Mouse (Mus musculus) midbrain, postnatal 0 days (tissue): ENCODE measurements around the gene Vps35l. TPM values are rescaled to one million over a fixed set of nuclear protein-coding genes. Genes with fewer than 3 reads are reported as not detected.

Experiments
- ATAC-seq: fragments of 200-750 bp; cut with Nextera tagmentation; 2 replicates; pipeline ENCODE4 v1.8.0; 2017; ENCODE audit warnings: moderate number of reproducible peaks, mild to moderate bottlenecking, moderate TSS enrichment, moderate library complexity; ENCODE audit not compliant: low FRiP score
- DNase-seq: peaks from one replicate; pipeline ENCODE4 v3.0.0-alpha.2; 2015; ENCODE audit warnings: low spot score
- H3K27ac ChIP-seq: fragments of 300-500 bp; sonication (generic); 2 replicates; pipeline ENCODE4 v1.5.1; 2014; ENCODE audit warnings: low read depth, mild to moderate bottlenecking, low read length, mixed read lengths
- H3K27me3 ChIP-seq: fragments of 300-500 bp; sonication (generic); 2 replicates; pipeline ENCODE4 v1.6.1; 2014; ENCODE audit warnings: low read length, control low read depth, mixed read lengths; ENCODE audit not compliant: insufficient read depth
- H3K36me3 ChIP-seq: fragments of 300-500 bp; sonication (generic); 2 replicates; pipeline ENCODE4 v1.6.1; 2014; ENCODE audit warnings: low read length, control low read depth, mixed read lengths; ENCODE audit not compliant: insufficient read depth
- H3K4me1 ChIP-seq: fragments of 300-500 bp; sonication (generic); 2 replicates; pipeline ENCODE4 v1.6.1; 2014; ENCODE audit warnings: mild to moderate bottlenecking, control low read depth, antibody characterized with exemption, low read length, mixed read lengths; ENCODE audit not compliant: insufficient read depth
- H3K4me2 ChIP-seq: fragments of 300-500 bp; sonication (generic); 2 replicates; pipeline ENCODE4 v1.6.1; 2014; ENCODE audit warnings: low read depth, mild to moderate bottlenecking, low read length, mixed read lengths; ENCODE audit not compliant: poor library complexity, severe bottlenecking
- H3K4me3 ChIP-seq: fragments of 300-500 bp; sonication (generic); 2 replicates; pipeline ENCODE4 v1.5.1; 2014; ENCODE audit warnings: low read depth, mild to moderate bottlenecking, low read length, moderate library complexity
- H3K9ac ChIP-seq: fragments of 300-500 bp; sonication (generic); replicated peaks from 2 replicates; pipeline ENCODE4 v1.6.1; 2014; ENCODE audit warnings: mild to moderate bottlenecking, low read length, moderate library complexity, mixed read lengths; ENCODE audit not compliant: poor library complexity, severe bottlenecking
- H3K9me3 ChIP-seq: fragments of 300-500 bp; sonication (generic); 2 replicates; pipeline ENCODE4 v1.6.1; 2016; ENCODE audit warnings: low read length, control low read depth
- CTCF ChIP-seq: IDR thresholded peaks from 2 replicates; pipeline ENCODE4 v1.5.1; 2016; ENCODE audit warnings: antibody characterized with exemption, mild to moderate bottlenecking
- WGBS: fragments of 180-500 bp; shearing (Covaris S2); extraction: QIAGEN DNeasy Blood & Tissue Kit; methylation state at CpG from one replicate; pipeline ENCODE4 v1.1.7; 2014; 5-methylcytosine and 5-hydroxymethylcytosine counted together
- polyA plus RNA-seq: library from polyadenylated mRNA; unstranded; fragments of >200 nt; fragmentation: Nextera tagmentation; extraction: Ambion mirVana; gene quantifications from 2 replicates; pipeline ENCODE4 v1.2.1, GENCODE M21; 2015
- total RNA-seq: library from RNA; depleted of rRNA; stranded (reverse); fragments of >200 nt; gene quantifications from 2 replicates; pipeline ENCODE4 v1.2.3, GENCODE M21; 2014

Vps35l gene
- total and polyA plus RNA-seq, 2 experiments from 2014 or later = 89.4 to 114 TPM

DNA sequence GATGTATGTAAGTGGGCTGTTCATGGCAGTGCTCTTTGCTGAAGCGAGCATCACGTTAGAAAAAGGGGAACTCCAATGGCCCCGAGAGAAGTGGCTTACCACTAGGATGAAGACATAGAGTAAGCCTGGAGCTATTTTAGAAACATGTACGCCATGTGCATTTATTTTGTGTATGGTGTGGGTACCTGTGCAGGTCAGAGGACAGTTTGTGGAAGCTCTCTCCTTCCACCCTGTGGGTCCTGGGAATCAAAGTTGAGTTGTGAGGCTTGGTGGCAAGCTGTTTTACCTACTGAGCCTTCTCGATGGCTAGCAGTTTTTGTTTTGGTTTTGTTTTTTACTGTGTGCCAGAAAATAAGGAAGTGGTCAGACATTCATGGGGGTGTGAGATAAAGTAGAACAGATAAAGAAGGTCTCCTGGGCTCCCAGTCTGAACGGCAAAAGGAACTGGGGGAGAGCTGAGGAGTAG is 58.1 kb downstream of the Vps35l start:
- no peak for TF ChIP-seq CTCF
- Histone ChIP-seq H3K4me1 (no peaks in the 10 kb centered on the region), H3K27ac (no peak overlapping the region), H3K9ac (no peak overlapping the region), H3K4me2 (no peak overlapping the region), H3K9me3 (no peaks in the 10 kb centered on the region), H3K36me3 (peaks cover 56% of the 10 kb centered on the region), H3K4me3 (no peak overlapping the region), H3K27me3 (no peaks in the 10 kb centered on the region)
- ATAC-seq = no peak
- 89% methylated on average over 6 of the region's 6 CpGs for WGBS
- DNase-seq = no peak

DNA sequence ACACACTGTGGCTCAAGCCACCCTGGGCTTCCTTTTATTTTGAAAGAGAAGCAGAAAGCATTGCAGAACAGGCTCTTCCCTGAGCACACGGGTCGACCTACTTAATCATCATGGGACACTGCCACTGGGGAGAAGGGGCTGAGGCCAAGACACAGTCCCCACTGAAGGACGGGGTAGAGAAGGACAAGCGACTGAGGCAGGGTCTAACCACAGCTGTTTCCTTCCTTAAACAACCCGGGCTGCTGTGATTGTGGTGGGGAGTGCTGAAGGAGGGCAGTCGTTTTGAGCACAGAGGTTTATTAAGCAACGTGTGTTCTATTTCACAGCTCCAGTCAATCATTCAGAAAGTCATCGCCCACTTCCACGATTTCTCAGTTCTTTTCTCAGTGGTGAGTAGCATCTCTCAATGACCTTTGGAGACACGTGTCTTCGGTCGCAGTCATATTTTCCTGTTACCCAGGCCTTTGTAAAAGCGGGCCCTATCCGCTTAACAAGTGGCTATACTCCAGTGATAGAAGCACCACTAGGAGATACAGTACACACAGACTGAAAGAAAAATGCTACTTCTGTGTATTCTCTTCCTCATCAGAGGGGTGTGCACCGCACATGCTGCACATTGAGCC is 60.2 kb downstream of the Vps35l start:
- Histone ChIP-seq H3K9ac (no peak overlapping the region), H3K36me3 (peaks cover 50% of the 10 kb centered on the region), H3K4me2 (no peak overlapping the region), H3K4me3 (no peak overlapping the region), H3K27me3 (no peaks in the 10 kb centered on the region), H3K27ac (no peak overlapping the region), H3K9me3 (no peaks in the 10 kb centered on the region), H3K4me1 (no peaks in the 10 kb centered on the region)
- whole genome bisulfite sequencing = 92% methylated on average over 15 of the region's 15 CpGs
- no peak for ATAC-seq
- DNase-seq = no peak
- TF ChIP-seq CTCF = no peak

DNA sequence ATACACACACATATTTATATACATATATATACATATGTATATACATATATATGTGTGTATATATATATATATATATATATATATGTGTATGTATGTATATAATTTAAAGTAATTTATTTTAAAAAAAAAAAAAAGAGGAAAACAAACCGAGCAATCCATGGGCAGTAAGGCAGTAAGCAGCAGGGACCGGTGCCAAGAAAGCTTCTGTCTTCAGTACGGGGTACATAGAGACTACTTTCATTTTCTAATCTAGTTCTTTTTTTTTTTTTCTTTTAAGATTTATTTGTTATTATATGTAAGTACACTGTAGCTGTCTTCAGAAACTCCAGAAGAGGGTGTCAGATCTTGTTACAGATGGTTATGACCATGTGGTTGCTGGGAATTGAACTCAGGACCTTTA is 61.8 kb downstream of the Vps35l start:
- peaks cover 39% of the 10 kb centered on the region for H3K36me3 ChIP-seq

DNA sequence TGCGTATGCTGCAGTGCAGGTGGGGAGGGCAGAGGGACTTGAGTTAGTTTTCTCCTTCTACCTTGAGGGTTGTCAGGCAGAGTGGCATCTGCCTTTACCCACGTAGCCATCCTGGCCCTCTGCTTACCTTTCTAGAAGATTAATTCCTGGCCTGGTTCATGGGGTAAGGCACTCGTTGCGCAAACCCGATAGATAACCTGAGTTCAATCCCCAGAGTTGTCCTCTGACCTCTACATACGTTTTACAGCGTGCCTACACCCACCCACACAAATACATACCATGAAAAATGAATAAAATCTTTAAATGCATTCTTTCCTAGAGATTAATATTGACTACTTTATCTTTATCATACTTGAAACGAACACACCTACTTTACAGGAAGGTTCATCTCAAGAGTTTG is 63.4 kb downstream of the Vps35l start:
- WGBS = 95% methylated on average over 8 of the region's 8 CpGs
- no peak for TF ChIP-seq CTCF

More for the DNA sequence above, 61.8 kb downstream of the Vps35l start:
- H3K27ac ChIP-seq = no peak overlapping the region
- DNase-seq = no peak
- no peak overlapping the region for H3K4me2 ChIP-seq
- no peak overlapping the region for H3K4me3 ChIP-seq
- H3K9ac ChIP-seq = no peak overlapping the region
- no peaks in the 10 kb centered on the region for H3K9me3 ChIP-seq
- no peaks in the 10 kb centered on the region for H3K27me3 ChIP-seq
- 89% methylated on average over 3 of the region's 3 CpGs for WGBS
- TF ChIP-seq CTCF = no peak
- no peak for ATAC-seq
- no peaks in the 10 kb centered on the region for H3K4me1 ChIP-seq

DNA sequence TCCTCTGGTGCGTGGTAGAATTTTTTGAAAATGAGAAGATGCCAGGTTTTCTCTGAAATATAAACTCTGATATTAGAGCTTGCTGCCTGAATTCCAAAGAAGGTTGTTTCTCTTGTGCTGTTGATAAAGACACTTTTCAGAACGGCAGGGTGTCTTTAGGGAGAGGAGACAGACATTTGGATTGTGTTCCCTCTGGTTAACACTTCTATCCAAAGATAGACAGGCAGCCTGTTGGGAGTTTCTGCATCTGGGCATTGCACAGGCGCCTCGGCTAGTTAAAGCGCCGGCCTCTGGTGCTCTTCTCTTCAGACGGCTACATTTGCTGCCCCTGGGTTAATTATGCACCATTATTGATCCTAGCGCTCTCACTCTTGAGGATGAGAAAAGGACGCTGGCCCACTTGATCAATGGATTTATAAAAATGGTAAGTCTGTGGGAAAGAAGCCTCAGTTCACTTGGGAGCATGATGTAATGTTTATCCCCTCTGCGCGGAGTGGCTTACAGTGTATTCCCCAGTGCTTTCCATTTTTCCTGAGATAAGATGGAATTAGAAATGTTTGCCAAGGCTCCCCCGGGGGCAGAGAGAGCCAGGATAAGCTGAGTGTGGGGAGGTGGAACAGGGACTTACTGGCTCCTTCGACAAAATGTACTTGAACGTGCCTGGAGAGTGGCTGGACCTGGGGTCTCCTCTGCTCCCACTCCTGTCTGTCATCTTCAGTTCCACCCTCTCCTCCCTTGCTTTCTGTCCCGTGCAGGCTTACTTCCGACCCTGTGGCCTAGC is 66.8 kb downstream of the Vps35l start:
- peak; percentile 22 for DNase-seq
- peak overlapping the region; percentile 43; the same call in 1 of the 2 replicates for H3K27ac ChIP-seq
- no peak for ATAC-seq

More for the DNA sequence above, 63.4 kb downstream of the Vps35l start:
- no peak overlapping the region for H3K27ac ChIP-seq
- H3K4me3 ChIP-seq = no peak overlapping the region
- H3K27me3 ChIP-seq = no peaks in the 10 kb centered on the region
- no peak overlapping the region for H3K4me2 ChIP-seq
- DNase-seq = no peak
- H3K36me3 ChIP-seq = peaks cover 37% of the 10 kb centered on the region
- no peaks in the 10 kb centered on the region for H3K4me1 ChIP-seq
- ATAC-seq = no peak
- no peaks in the 10 kb centered on the region for H3K9me3 ChIP-seq
- H3K9ac ChIP-seq = no peak overlapping the region

DNA sequence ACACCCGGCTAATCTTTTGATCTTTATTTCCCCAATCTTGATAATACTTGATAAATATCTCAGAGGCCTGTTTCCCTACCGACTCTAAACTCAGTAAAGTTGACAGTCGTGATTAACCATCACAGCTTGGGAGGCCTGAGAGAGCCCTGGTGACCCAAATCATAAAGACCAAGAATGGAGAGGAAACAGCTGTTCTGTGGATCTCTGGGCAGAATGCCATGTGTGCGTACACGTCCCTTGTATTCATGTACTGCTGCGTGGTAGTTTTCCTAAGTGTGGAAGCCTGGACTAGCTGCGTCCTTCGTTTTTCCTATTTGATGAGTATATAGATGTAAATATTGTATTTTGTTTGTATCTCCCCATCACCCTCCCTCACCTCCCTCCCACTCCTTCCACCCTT is 67.9 kb downstream of the Vps35l start:
- 79% methylated on average over 8 of the region's 8 CpGs for WGBS
- no peak overlapping the region for H3K4me3 ChIP-seq
- no peaks in the 10 kb centered on the region for H3K27me3 ChIP-seq
- no peak overlapping the region for H3K4me2 ChIP-seq
- no peak overlapping the region for H3K27ac ChIP-seq
- peak; percentile 22 for DNase-seq
- H3K9ac ChIP-seq = no peak overlapping the region
- H3K36me3 ChIP-seq = peaks cover 20% of the 10 kb centered on the region
- no peak for ATAC-seq
- no peak for TF ChIP-seq CTCF
- no peaks in the 10 kb centered on the region for H3K9me3 ChIP-seq
- no peaks in the 10 kb centered on the region for H3K4me1 ChIP-seq

More for the DNA sequence above, 66.8 kb downstream of the Vps35l start:
- no peak for TF ChIP-seq CTCF
- Histone ChIP-seq H3K9ac (no peak overlapping the region), H3K4me3 (no peak overlapping the region), H3K4me2 (no peak overlapping the region), H3K36me3 (peaks cover 26% of the 10 kb centered on the region), H3K4me1 (no peaks in the 10 kb centered on the region), H3K9me3 (no peaks in the 10 kb centered on the region), H3K27me3 (no peaks in the 10 kb centered on the region)
- 45% methylated on average over 16 of the region's 16 CpGs for WGBS
